Comparison of ENCODE assay signal across 9 mouse cellular contexts in genomic region chr9:121890441-121890941, GRCm38 (mm10). TPM values are rescaled to one million over a fixed set of nuclear protein-coding genes. Genes with fewer than 3 reads are reported as not detected.
DNase-seq lines count a peak whose midpoint lies in the region; ATAC-seq lines count a peak whose summit lies in the region.
"Had no signal": no experiment of that assay in that cellular context is flagged by ENCODE, and none has a peak within 500 bp of the region (broad histone marks: within the 10 kb centered on the region; RNA-seq: fewer than 3 reads in every experiment).

No protein-coding gene starts in this region.

- H3K36me3 ChIP-seq in midbrain, embryonic 14.5 days (ENCODE audit: control insufficient read depth, insufficient read depth, low read length): no peaks in the 10 kb centered on the region
- H3K36me3 ChIP-seq in midbrain, embryonic 15.5 days (replicated peaks): no peaks in the 10 kb centered on the region
- no peaks in the 10 kb centered on the region for H3K36me3 ChIP-seq in hindbrain, embryonic 10.5 days
- H3K36me3 ChIP-seq in forebrain, embryonic 16.5 days (ENCODE audit: control insufficient read depth, insufficient read depth): no peaks in the 10 kb centered on the region

- no peak overlapping the region for H3K4me2 ChIP-seq in midbrain, embryonic 14.5 days (ENCODE audit: low read length)
- no peak overlapping the region for H3K4me2 ChIP-seq in midbrain, embryonic 15.5 days
- no peak overlapping the region for H3K4me2 ChIP-seq in forebrain, embryonic 16.5 days (ENCODE audit: low read length)

- no peak overlapping the region for H3K9ac ChIP-seq in midbrain, embryonic 14.5 days (replicated peaks; ENCODE audit: low read length)
- H3K9ac ChIP-seq in midbrain, embryonic 15.5 days: no peak overlapping the region
- no peak overlapping the region for H3K9ac ChIP-seq in forebrain, embryonic 16.5 days (replicated peaks; ENCODE audit: low read depth, low read length)

- no peak for ATAC-seq in midbrain, embryonic 14.5 days (ENCODE audit: low FRiP score, low TSS enrichment)
- ATAC-seq in midbrain, embryonic 15.5 days (replicated peaks): no peak
- no peak for ATAC-seq in forebrain, embryonic 16.5 days

- H3K4me1 ChIP-seq in midbrain, embryonic 14.5 days (ENCODE audit: control insufficient read depth, insufficient read depth, low read length): no peaks in the 10 kb centered on the region
- 0 out of 2 replicates have a peak, but pooled peaks cover 4% of the 10 kb centered on the region for H3K4me1 ChIP-seq in midbrain, embryonic 15.5 days
- H3K4me1 ChIP-seq in hindbrain, embryonic 10.5 days (replicated peaks): peaks cover 15% of the 10 kb centered on the region
- no peaks in the 10 kb centered on the region for H3K4me1 ChIP-seq in forebrain, embryonic 16.5 days (replicated peaks; ENCODE audit: control insufficient read depth, insufficient read depth, low read length)

- H3K4me3 ChIP-seq in midbrain, embryonic 14.5 days (replicated peaks; ENCODE audit: low read depth, low read length): no peak overlapping the region
- no peak overlapping the region for H3K4me3 ChIP-seq in midbrain, embryonic 15.5 days
- 0 out of 2 replicates have a peak overlapping the region, but pooled peaks have one; percentile 11 for H3K4me3 ChIP-seq in hindbrain, embryonic 10.5 days
- H3K4me3 ChIP-seq in forebrain, embryonic 16.5 days (replicated peaks; ENCODE audit: low read length): no peak overlapping the region

- H3K27me3 ChIP-seq in midbrain, embryonic 14.5 days (ENCODE audit: control insufficient read depth, insufficient read depth, low read length): no peaks in the 10 kb centered on the region
- no peaks in the 10 kb centered on the region for H3K27me3 ChIP-seq in midbrain, embryonic 15.5 days (replicated peaks)
- H3K27me3 ChIP-seq in hindbrain, embryonic 10.5 days (ENCODE audit: insufficient read depth, poor library complexity, severe bottlenecking): no peaks in the 10 kb centered on the region
- H3K27me3 ChIP-seq in forebrain, embryonic 16.5 days (replicated peaks; ENCODE audit: control insufficient read depth, insufficient read depth, low read length): no peaks in the 10 kb centered on the region

- H3K9me3 ChIP-seq in midbrain, embryonic 14.5 days (ENCODE audit: control insufficient read depth, low read length): no peaks in the 10 kb centered on the region
- H3K9me3 ChIP-seq in midbrain, embryonic 15.5 days: no peaks in the 10 kb centered on the region
- H3K9me3 ChIP-seq in hindbrain, embryonic 10.5 days: no peaks in the 10 kb centered on the region
- H3K9me3 ChIP-seq in forebrain, embryonic 16.5 days (ENCODE audit: control insufficient read depth, low read length): no peaks in the 10 kb centered on the region

- DNase-seq in midbrain, embryonic 14.5 days: peak; percentile 22
- DNase-seq in gastrocnemius, adult 18-20 months (ENCODE audit: low spot score): peak; percentile 85
- peak; percentile 48 for DNase-seq in hindbrain, embryonic 10.5 days (ENCODE audit: low spot score)
- peak; percentile 33 to 47 for DNase-seq in left cerebral cortex, adult 9 months (ENCODE audit: low spot score in 2 of 2)
- peak; percentile 78 to 90 for DNase-seq in lung, postnatal 4 days
- DNase-seq in testis, postnatal 10 days (ENCODE audit: low spot score): peak; percentile 74

- no peak overlapping the region for H3K27ac ChIP-seq in midbrain, embryonic 14.5 days (replicated peaks; ENCODE audit: low read depth, low read length)
- H3K27ac ChIP-seq in midbrain, embryonic 15.5 days: no peak overlapping the region
- peak overlapping the region; percentile 29 for H3K27ac ChIP-seq in hindbrain, embryonic 10.5 days
- no peak overlapping the region for H3K27ac ChIP-seq in forebrain, embryonic 16.5 days (ENCODE audit: low read length)

- WGBS in midbrain, embryonic 14.5 days: 43% methylated on average over 18 of the region's 18 CpGs
- WGBS in midbrain, embryonic 15.5 days: 45% methylated on average over 18 of the region's 18 CpGs
- WGBS in hindbrain, embryonic 10.5 days: 32% methylated on average over 18 of the region's 18 CpGs
- WGBS in forebrain, embryonic 16.5 days: 60% methylated on average over 18 of the region's 18 CpGs

RNA-seq across cellular contexts. Expression of gene Ackr2, which starts 7.7 kb away (rescaled TPM):
- polyA plus RNA-seq in midbrain, embryonic 14.5 days (2014; fragmentation: Nextera tagmentation; extraction: Ambion mirVana): 3.2 and 4.5 TPM in 2 replicates
- 2.8 and 3.5 TPM in 2 replicates for polyA plus RNA-seq in midbrain, embryonic 15.5 days (2015; fragmentation: Nextera tagmentation; extraction: Ambion mirVana)
- total RNA-seq in gastrocnemius, adult 18-20 months (2021): 1 to 10 TPM in 1 of 2 experiments, under 1 TPM in 1; 0.64 to 1.8 TPM
- polyA plus RNA-seq in hindbrain, embryonic 10.5 days (2016; fragmentation: Nextera tagmentation; extraction: Ambion mirVana): 0.51 and 0.89 TPM in 2 replicates
- 2.6 and 3.0 TPM in 2 replicates for polyA plus RNA-seq in forebrain, embryonic 16.5 days (2015; fragmentation: Nextera tagmentation; extraction: Ambion mirVana)

RNA-seq across cellular contexts. Expression of gene Cyp8b1, which starts 25.6 kb away (rescaled TPM):
- not detected in 2 replicates for polyA plus RNA-seq in midbrain, embryonic 14.5 days (2014; fragmentation: Nextera tagmentation; extraction: Ambion mirVana)
- polyA plus RNA-seq in midbrain, embryonic 15.5 days (2015; fragmentation: Nextera tagmentation; extraction: Ambion mirVana): not detected in 2 replicates
- total RNA-seq in gastrocnemius, adult 18-20 months (2021): not detected
- polyA plus RNA-seq in hindbrain, embryonic 10.5 days (2016; fragmentation: Nextera tagmentation; extraction: Ambion mirVana): not detected in 2 replicates
- not detected in 2 replicates for polyA plus RNA-seq in forebrain, embryonic 16.5 days (2015; fragmentation: Nextera tagmentation; extraction: Ambion mirVana)
- total RNA-seq: ES-E14 had no signal

RNA-seq across cellular contexts. Expression of gene Higd1a, which starts 32.3 kb away (rescaled TPM):
- 135 and 165 TPM in 2 replicates for polyA plus RNA-seq in midbrain, embryonic 14.5 days (2014; fragmentation: Nextera tagmentation; extraction: Ambion mirVana)
- polyA plus RNA-seq in midbrain, embryonic 15.5 days (2015; fragmentation: Nextera tagmentation; extraction: Ambion mirVana): 142 and 144 TPM in 2 replicates
- total RNA-seq in gastrocnemius, adult 18-20 months (2021): 10 to 100 TPM; 82.9 to 95.7 TPM
- 201 and 236 TPM in 2 replicates for polyA plus RNA-seq in hindbrain, embryonic 10.5 days (2016; fragmentation: Nextera tagmentation; extraction: Ambion mirVana)
- 109 and 116 TPM in 2 replicates for polyA plus RNA-seq in forebrain, embryonic 16.5 days (2015; fragmentation: Nextera tagmentation; extraction: Ambion mirVana)

RNA-seq across cellular contexts. Expression of gene Ccdc13, which starts 51.2 kb away (rescaled TPM):
- 2.3 and 2.9 TPM in 2 replicates for polyA plus RNA-seq in midbrain, embryonic 14.5 days (2014; fragmentation: Nextera tagmentation; extraction: Ambion mirVana)
- 4.1 and 4.2 TPM in 2 replicates for polyA plus RNA-seq in midbrain, embryonic 15.5 days (2015; fragmentation: Nextera tagmentation; extraction: Ambion mirVana)
- total RNA-seq in gastrocnemius, adult 18-20 months (2021): under 1 TPM in 1 of 2 experiments, not detected in 1; 0.17 TPM
- polyA plus RNA-seq in hindbrain, embryonic 10.5 days (2016; fragmentation: Nextera tagmentation; extraction: Ambion mirVana): 2.6 and 2.7 TPM in 2 replicates
- 2.8 and 4.2 TPM in 2 replicates for polyA plus RNA-seq in forebrain, embryonic 16.5 days (2015; fragmentation: Nextera tagmentation; extraction: Ambion mirVana)

Comparison
In these comparisons a context has a peak if more than half of its experiments do, and no peak if none do; other contexts are left out.
1. DNase-seq: peak in every context shown above with its lines; median percentile 85 in gastrocnemius, adult 18-20 months; 84 in lung, postnatal 4 days; 74 in testis, postnatal 10 days; 48 in hindbrain, embryonic 10.5 days; 40 in left cerebral cortex, adult 9 months; 22 in midbrain, embryonic 14.5 days.